Mouse (Mus musculus) olfactory bulb, adult 2 months (tissue): ENCODE data around the gene Alox12e. TPM values are rescaled to one million over a fixed set of nuclear protein-coding genes. Genes with fewer than 3 reads are reported as not detected.

Experiments used
- H3K27ac ChIP-seq: fragments of 200-500 bp; 2 replicates; pipeline ENCODE4 v1.5.1; 2012; ENCODE audit warnings: low read depth, low read length; ENCODE audit not compliant: insufficient read depth
- H3K4me1 ChIP-seq: fragments of 200-500 bp; 2 replicates; pipeline ENCODE4 v1.6.1; 2012; ENCODE audit warnings: low read length; ENCODE audit not compliant: control insufficient read depth, insufficient read depth
- H3K4me3 ChIP-seq: fragments of 200-500 bp; 2 replicates; pipeline ENCODE4 v1.5.1; 2012; ENCODE audit warnings: mild to moderate bottlenecking, low read depth, low read length, moderate library complexity; ENCODE audit not compliant: insufficient read depth
- CTCF ChIP-seq: fragments of 200-500 bp; IDR thresholded peaks from 2 replicates; pipeline ENCODE4 v1.5.1; 2012; ENCODE audit warnings: low read depth, mild to moderate bottlenecking, low read length, moderate library complexity; ENCODE audit not compliant: insufficient read depth
- POLR2A ChIP-seq: fragments of 200-500 bp; IDR thresholded peaks from 2 replicates; pipeline ENCODE4 v1.6.1; 2012; ENCODE audit warnings: mild to moderate bottlenecking, low read depth, low read length, moderate library complexity; ENCODE audit not compliant: insufficient read depth
- WGBS: fragments of 180-500 bp; shearing (Covaris S2); methylation state at CpG from one replicate; pipeline ENCODE4 v1.1.7; 2018; 5-methylcytosine and 5-hydroxymethylcytosine counted together
- polyA plus RNA-seq: library from polyadenylated mRNA; stranded (reverse); fragments of >200 nt; gene quantifications from 2 replicates; pipeline ENCODE4 v1.2.4, GENCODE M21; 2012; ENCODE audit warnings: low replicate concordance; ENCODE audit not compliant: missing spikeins, insufficient read depth, insufficient read length

Gene Alox12e
- polyA plus RNA-seq, 1 experiment, result not detected

GRCm38 (mm10) chr11:70293881-70294280 is 28.5 kb downstream of the Alox12e start:
- H3K4me1 ChIP-seq, result peaks cover 9% of the 10 kb centered on the region
- WGBS, result 91% methylated on average over 6 of the region's 6 CpGs
- no peak overlapping the region for H3K4me3 ChIP-seq
- no peak for TF ChIP-seq CTCF
- TF ChIP-seq POLR2A, result no peak
- no peak overlapping the region for H3K27ac ChIP-seq

- H3K27ac ChIP-seq, result no peak overlapping the region
- no peak overlapping the region for H3K4me3 ChIP-seq
- 83% methylated on average over 6 of the region's 6 CpGs for WGBS
- no peaks in the 10 kb centered on the region for H3K4me1 ChIP-seq
- no peak for TF ChIP-seq CTCF
- TF ChIP-seq POLR2A, result no peak
Measured at GRCm38 (mm10) chr11:70291235-70291634, 31.2 kb downstream of the Alox12e start.

GRCm38 (mm10) chr11:70289236-70289635 is 33.2 kb downstream of the Alox12e start:
- TF ChIP-seq CTCF (no peak), POLR2A (no peak)
- 43% methylated on average over 6 of the region's 6 CpGs for WGBS
- no peaks in the 10 kb centered on the region for H3K4me1 ChIP-seq
- no peak overlapping the region for H3K4me3 ChIP-seq
- H3K27ac ChIP-seq, result no peak overlapping the region

GRCm38 (mm10) chr11:70288102-70288501 is 34.3 kb downstream of the Alox12e start:
- TF ChIP-seq POLR2A (no peak), CTCF (no peak)
- WGBS, result 88% methylated on average over 10 of the region's 10 CpGs
- no peak overlapping the region for H3K4me3 ChIP-seq
- H3K27ac ChIP-seq, result no peak overlapping the region
- H3K4me1 ChIP-seq, result no peaks in the 10 kb centered on the region

GRCm38 (mm10) chr11:70285686-70286085 is 36.7 kb downstream of the Alox12e start:
- TF ChIP-seq CTCF (no peak), POLR2A (no peak)
- H3K4me3 ChIP-seq, result no peak overlapping the region
- no peak overlapping the region for H3K27ac ChIP-seq
- WGBS, result 90% methylated on average over 5 of the region's 5 CpGs
- no peaks in the 10 kb centered on the region for H3K4me1 ChIP-seq

GRCm38 (mm10) chr11:70284757-70285156 is 37.7 kb downstream of the Alox12e start:
- no peak overlapping the region for H3K27ac ChIP-seq
- H3K4me1 ChIP-seq, result no peaks in the 10 kb centered on the region
- no peak overlapping the region for H3K4me3 ChIP-seq
- WGBS, result 62% methylated on average over 3 of the region's 3 CpGs
- no peak for TF ChIP-seq POLR2A
- no peak for TF ChIP-seq CTCF

GRCm38 (mm10) chr11:70283666-70284065 is 38.8 kb downstream of the Alox12e start:
- H3K27ac ChIP-seq, result no peak overlapping the region
- H3K4me1 ChIP-seq, result no peaks in the 10 kb centered on the region
- H3K4me3 ChIP-seq, result no peak overlapping the region
- 85% methylated on average over 4 of the region's 4 CpGs for WGBS
- TF ChIP-seq POLR2A (no peak), CTCF (no peak)

- no peak overlapping the region for H3K4me3 ChIP-seq
- 61% methylated on average over 3 of the region's 3 CpGs for WGBS
- TF ChIP-seq POLR2A (no peak), CTCF (no peak)
- H3K4me1 ChIP-seq, result no peaks in the 10 kb centered on the region
- no peak overlapping the region for H3K27ac ChIP-seq
Measured at GRCm38 (mm10) chr11:70280441-70280840, 42.0 kb downstream of the Alox12e start.

- Histone ChIP-seq H3K27ac (no peak overlapping the region), H3K4me1 (no peaks in the 10 kb centered on the region), H3K4me3 (no peak overlapping the region)
- TF ChIP-seq POLR2A (no peak), CTCF (no peak)
- WGBS, result 92% methylated on average over 3 of the region's 3 CpGs
Measured at GRCm38 (mm10) chr11:70278961-70279360, 43.5 kb downstream of the Alox12e start.

- WGBS, result 88% methylated on average over 7 of the region's 7 CpGs
- Histone ChIP-seq H3K27ac (no peak overlapping the region), H3K4me3 (no peak overlapping the region), H3K4me1 (no peaks in the 10 kb centered on the region)
- no peak for TF ChIP-seq POLR2A
- TF ChIP-seq CTCF, result no peak
Measured at GRCm38 (mm10) chr11:70271641-70272040, 50.8 kb downstream of the Alox12e start.
